Mouse (Mus musculus) myocyte (in vitro differentiated cells): ENCODE data around the gene Slc13a3.

ENCODE experiments used
- E2F4 ChIP-seq: IDR thresholded peaks from one replicate; pipeline ENCODE4 v1.6.1; 2011; ENCODE audit warnings: mild to moderate bottlenecking, control low read depth, moderate library complexity; ENCODE audit not compliant: insufficient read depth
- MAX ChIP-seq: IDR thresholded peaks from one replicate; pipeline ENCODE4 v1.6.1; 2011; ENCODE audit warnings: low read depth, mild to moderate bottlenecking, control low read depth
- POLR2A ChIP-seq: IDR thresholded peaks from one replicate; pipeline ENCODE4 v1.6.1; 2011; ENCODE audit warnings: low read depth, mild to moderate bottlenecking, control low read depth, moderate library complexity; ENCODE audit not compliant: insufficient read length
- POLR2AphosphoS2 ChIP-seq: IDR thresholded peaks from one replicate; pipeline ENCODE4 v1.6.1; 2011; ENCODE audit warnings: low read depth, control low read depth; ENCODE audit not compliant: insufficient read length
- SRF ChIP-seq: IDR thresholded peaks from one replicate; pipeline ENCODE4 v1.6.1; 2011; ENCODE audit warnings: low read depth; ENCODE audit not compliant: control insufficient read depth, insufficient read length
- TCF12 ChIP-seq: IDR thresholded peaks from one replicate; pipeline ENCODE4 v1.6.1; 2011; ENCODE audit warnings: mild to moderate bottlenecking, control low read depth; ENCODE audit not compliant: poor library complexity, insufficient read depth, severe bottlenecking
- TCF3 ChIP-seq: IDR thresholded peaks from one replicate; pipeline ENCODE4 v1.6.1; 2011; ENCODE audit warnings: low read depth, control low read depth; ENCODE audit not compliant: insufficient read length
- USF1 ChIP-seq: IDR thresholded peaks from one replicate; pipeline ENCODE4 v1.6.1; 2011; ENCODE audit warnings: low read depth, mild to moderate bottlenecking, control low read depth, moderate library complexity

GRCm38 (mm10) chr2:165368496-165368895 lies 104.5 kb downstream of the Slc13a3 start, which contains the start of gene Zfp663:
- TF ChIP-seq POLR2A (no peak), MAX (no peak), USF1 (no peak), TCF12 (no peak), TCF3 (no peak), E2F4 (no peak), SRF (no peak), POLR2AphosphoS2 (no peak)
